8 mouse cellular contexts compared by ENCODE assay signal in genomic region chr7:77131950-77132349, GRCm38 (mm10).
DNase-seq lines count a peak whose midpoint lies in the region; ATAC-seq and TF ChIP-seq lines count a peak whose summit lies in the region.

No protein-coding gene starts in this region.

- intact Hi-C loops in gastrocnemius, adult 2 months (cut with DNase I) = no loop called here

- no peak for DNase-seq in gastrocnemius, adult 2 months
- DNase-seq in gastrocnemius, adult 18-20 months (ENCODE audit: low spot score) = no peak
- DNase-seq in ovary, postnatal 14 days (ENCODE audit: low spot score) = peak; percentile 9
- no peak for DNase-seq in ovary, adult 18-20 months (ENCODE audit: low spot score)
- peak; percentile 23 for DNase-seq in retina, adult 2 months (ENCODE audit: low read depth, low spot score)
- no peak for DNase-seq in adrenal gland, adult 2 months
- DNase-seq in c-Kit-positive CD71-positive TER-119-positive erythroid progenitor cells, embryonic 14.5 days (ENCODE audit: low spot score) = no peak

- no peak overlapping the region for H3K27ac ChIP-seq in gastrocnemius, adult 2 months

- no peak overlapping the region for H3K4me3 ChIP-seq in gastrocnemius, adult 2 months

- ATAC-seq in inflammation-experienced regulatory T-cells, adult 6 months = peak; percentile 28

- peak; percentile 39; the same call in 1 of the 2 replicates for TF ChIP-seq CTCF in gastrocnemius, adult 2 months (IDR thresholded peaks at IDR 0.05)

Comparison
In these comparisons a context has a peak if more than half of its experiments do, and no peak if none do; other contexts are left out.
1. DNase-seq: peak in ovary, postnatal 14 days (single experiment) and retina, adult 2 months (single experiment); none in gastrocnemius, adult 2 months (single experiment), gastrocnemius, adult 18-20 months (single experiment), ovary, adult 18-20 months (single experiment), adrenal gland, adult 2 months (single experiment) and c-Kit-positive CD71-positive TER-119-positive erythroid progenitor cells, embryonic 14.5 days (single experiment).